Comparison of ENCODE assay signal across 24 mouse cellular contexts in genomic region chr9:120835621-120836020, GRCm38 (mm10).
A peak's percentile ranks its signal among the peaks of the same experiment; 100 is the strongest.
DNase-seq lines count a peak whose midpoint lies in the region; ATAC-seq and TF ChIP-seq lines count a peak whose summit lies in the region.
"Had no signal": no experiment of that assay in that cellular context is flagged by ENCODE, and none has a peak within 500 bp of the region (broad histone marks: within the 10 kb centered on the region; RNA-seq: fewer than 3 reads in every experiment).

No protein-coding gene starts in this region.

- POLR2A ChIA-PET in Patski (lab: Charles Lee): no interaction called here

- 0 out of 2 replicates have a peak, but pooled peaks cover under 1% of the 10 kb centered on the region for H3K4me1 ChIP-seq in embryonic facial prominence, embryonic 14.5 days (ENCODE audit: control insufficient read depth, insufficient read depth, low read length)
- no peaks in the 10 kb centered on the region for H3K4me1 ChIP-seq in embryonic facial prominence, embryonic 10.5 days
- H3K4me1 ChIP-seq: embryonic facial prominence, embryonic 13.5 days; heart, embryonic 10.5 days; heart, embryonic 13.5 days had no signal

- no peak for ATAC-seq in embryonic facial prominence, embryonic 14.5 days (ENCODE audit: low read depth)
- peak; percentile 26 for ATAC-seq in Patski
- ATAC-seq: CD4-positive, CD25-positive, alpha-beta regulatory T cell, adult 4 months; forebrain, embryonic 14.5 days; forebrain, postnatal 0 days; hindbrain, postnatal 0 days; inflammation-experienced regulatory T-cells, adult 6 months; intestine, embryonic 16.5 days had no signal

- no peak overlapping the region for H3K9ac ChIP-seq in embryonic facial prominence, embryonic 14.5 days (ENCODE audit: low read depth, low read length)
- H3K9ac ChIP-seq: embryonic facial prominence, embryonic 13.5 days; forebrain, postnatal 0 days; heart, embryonic 13.5 days; hindbrain, embryonic 14.5 days had no signal

- DNase-seq in embryonic facial prominence, embryonic 14.5 days (ENCODE audit: low spot score): peak; percentile 23
- no peak for DNase-seq in embryonic facial prominence, embryonic 10.5 days (ENCODE audit: low spot score)
- peak; percentile 33 to 46 for DNase-seq in lung, adult 18-20 months
- no peak for DNase-seq in lung, postnatal 25 days (ENCODE audit: low spot score)
- DNase-seq in Patski (ENCODE audit: low read depth, low spot score): no peak
- DNase-seq in spleen, postnatal 4 days (ENCODE audit: low spot score in 2 of 2): no peak
- DNase-seq: adrenal gland, postnatal 10 days; adrenal gland, postnatal 36 days; cerebellum, adult 18-20 months; cerebellum, adult 9-10 months; forebrain, postnatal 0 days; gastrocnemius, postnatal 25 days; heart, adult 2 months; heart, postnatal 14 days; heart, postnatal 4 days had no signal

- WGBS in embryonic facial prominence, embryonic 14.5 days: 91% methylated on average over 4 of the region's 4 CpGs
- 93% methylated on average over 4 of the region's 4 CpGs for WGBS in embryonic facial prominence, embryonic 10.5 days

- H3K27ac ChIP-seq in embryonic facial prominence, embryonic 14.5 days (replicated peaks; ENCODE audit: low read depth, low read length): no peak overlapping the region
- no peak overlapping the region for H3K27ac ChIP-seq in embryonic facial prominence, embryonic 10.5 days (replicated peaks)
- H3K27ac ChIP-seq: embryonic facial prominence, embryonic 13.5 days; heart, adult 2 months; heart, embryonic 10.5 days; heart, embryonic 13.5 days; hindbrain, embryonic 14.5 days; hindbrain, postnatal 0 days had no signal

- H3K9me3 ChIP-seq in embryonic facial prominence, embryonic 14.5 days (ENCODE audit: control insufficient read depth, low read length): 0 out of 2 replicates have a peak, but pooled peaks cover 8% of the 10 kb centered on the region
- no peaks in the 10 kb centered on the region for H3K9me3 ChIP-seq in embryonic facial prominence, embryonic 10.5 days
- H3K9me3 ChIP-seq: embryonic facial prominence, embryonic 13.5 days; heart, embryonic 10.5 days; heart, embryonic 13.5 days had no signal

- TF ChIP-seq CTCF in Patski (IDR thresholded peaks at IDR 0.05): no peak

- CTCF ChIA-PET in Patski (lab: Charles Lee): interaction anchor here (1.1 kb wide), 1 partner anchor 102 kb away, joined by 3 read pairs; no protein-coding TSS in a partner anchor

- H3K27me3 ChIP-seq in embryonic facial prominence, embryonic 14.5 days (replicated peaks; ENCODE audit: control insufficient read depth, insufficient read depth, low read length): no peaks in the 10 kb centered on the region
- H3K27me3 ChIP-seq in embryonic facial prominence, embryonic 10.5 days (replicated peaks; ENCODE audit: low read depth, poor library complexity, severe bottlenecking): no peaks in the 10 kb centered on the region
- no peaks in the 10 kb centered on the region for H3K27me3 ChIP-seq in Patski
- H3K27me3 ChIP-seq: embryonic facial prominence, embryonic 13.5 days; heart, embryonic 13.5 days had no signal

- H3K36me3 ChIP-seq in embryonic facial prominence, embryonic 14.5 days (ENCODE audit: control insufficient read depth, insufficient read depth, low read length): no peaks in the 10 kb centered on the region
- H3K36me3 ChIP-seq in embryonic facial prominence, embryonic 10.5 days (replicated peaks): no peaks in the 10 kb centered on the region
- H3K36me3 ChIP-seq: embryonic facial prominence, embryonic 13.5 days; heart, embryonic 10.5 days; heart, embryonic 13.5 days had no signal

- in situ Hi-C loops in Patski (cut with MboI; ENCODE audit: low pct_unique_long_range_greater_than_20kb): no loop called here

- H3K4me2 ChIP-seq in embryonic facial prominence, embryonic 14.5 days (ENCODE audit: low read depth, low read length): no peak overlapping the region
- H3K4me2 ChIP-seq: embryonic facial prominence, embryonic 13.5 days; heart, embryonic 13.5 days; hindbrain, embryonic 14.5 days had no signal

- H3K4me3 ChIP-seq in embryonic facial prominence, embryonic 14.5 days (ENCODE audit: low read depth, low read length): no peak overlapping the region
- H3K4me3 ChIP-seq in embryonic facial prominence, embryonic 10.5 days: no peak overlapping the region
- H3K4me3 ChIP-seq: embryonic facial prominence, embryonic 13.5 days; heart, adult 2 months; heart, embryonic 10.5 days; heart, embryonic 13.5 days had no signal

Comparison
In these comparisons a context has a peak if more than half of its experiments do, and no peak if none do; other contexts are left out.
1. DNase-seq: peak in embryonic facial prominence, embryonic 14.5 days (single experiment) and lung, adult 18-20 months (2 of 2); none in embryonic facial prominence, embryonic 10.5 days (single experiment), lung, postnatal 25 days (single experiment), Patski (single experiment) and spleen, postnatal 4 days (0 of 2).